Mouse (Mus musculus) cerebellum, adult 2 months (tissue): ENCODE measurements around the gene Sox5.

Source experiments
- CTCF ChIP-seq: fragments of 200-500 bp; IDR thresholded peaks from 2 replicates; pipeline ENCODE4 v1.5.1; 2011; ENCODE audit warnings: low read depth, mild to moderate bottlenecking, control low read depth, low read length, moderate library complexity, borderline replicate concordance; ENCODE audit not compliant: insufficient read depth
- POLR2A ChIP-seq: fragments of 200-500 bp; IDR thresholded peaks from 2 replicates; pipeline ENCODE4 v1.6.1; 2011; ENCODE audit warnings: low read length, control low read depth, borderline replicate concordance; ENCODE audit not compliant: insufficient read depth

- no peak for TF ChIP-seq POLR2A
- no peak for TF ChIP-seq CTCF
Measured at GRCm38 (mm10) chr6:144584854-144585253, 196.9 kb downstream of the Sox5 start.
